Mouse (Mus musculus): ENCODE measurements at regions not wholly inside any gene's neighbourhood (a gene's known extent, or its start where the extent isn't known, plus 50 kb on each side); places are given as distances from the start of the nearest gene placed in this dataset.

- TF ChIP-seq ELF1 (IDR thresholded peaks at IDR 0.05; ENCODE audit: low read depth, low read length) (no peak), CHD2 (IDR thresholded peaks at IDR 0.05; ENCODE audit: low read length) (no peak), NRF1 (IDR thresholded peaks at IDR 0.05; ENCODE audit: low read depth, low read length) (no peak), MYC (IDR thresholded peaks at IDR 0.05; ENCODE audit: low read depth, low read length) (no peak), EP300 (IDR thresholded peaks at IDR 0.05; ENCODE audit: low read length) (no peak), RAD21 (IDR thresholded peaks at IDR 0.05; ENCODE audit: low read depth, low read length) (no peak), USF2 (conservative IDR thresholded peaks at IDR 0.05; ENCODE audit: low read depth, low read length) (no peak), RCOR1 (conservative IDR thresholded peaks at IDR 0.05; ENCODE audit: low read depth, low read length) (no peak), ZNF384 (IDR thresholded peaks at IDR 0.05; ENCODE audit: low read depth, low read length) (no peak), PAX5 (IDR thresholded peaks at IDR 0.05; ENCODE audit: low read length) (no peak), POLR2AphosphoS2 (IDR thresholded peaks at IDR 0.05; ENCODE audit: low read depth, low read length) (no peak), USF1 (IDR thresholded peaks at IDR 0.05; ENCODE audit: low read depth, low read length) (no peak), HCFC1 (IDR thresholded peaks at IDR 0.05; ENCODE audit: low read depth, low read length) (no peak)
Measured at GRCm38 (mm10) chr16:37459533-37459890, 74.8 kb upstream of the Stxbp5l start.

GRCm38 (mm10) chr16:37458592-37459532 is 74.1 kb upstream of the Stxbp5l start:
- no peaks in the 10 kb centered on the region for H3K36me3 ChIP-seq (replicated peaks in 1 of 2; ENCODE audit: control insufficient read depth in 1 of 2, insufficient read depth in 1 of 2, low read length in 1 of 2)
- H3K79me2 ChIP-seq (replicated peaks; ENCODE audit: control insufficient read depth, extremely low read depth, insufficient read depth, poor library complexity, severe bottlenecking), result no peaks in the 10 kb centered on the region
- dilution Hi-C loops (cut with MboI; ENCODE audit: extremely low pct_ligation_motif_present, extremely low pct_unique_long_range_greater_than_20kb, low sequenced_read_pairs) (no loop called here), in situ Hi-C loops (cut with MboI; ENCODE audit: low pct_ligation_motif_present, low pct_unique_long_range_greater_than_20kb, low sequenced_read_pairs) (no loop called here)
- H3K9me3 ChIP-seq (replicated peaks; ENCODE audit: low read length), result no peaks in the 10 kb centered on the region
- H3K27ac ChIP-seq (ENCODE audit: insufficient read depth, low read depth), result no peak overlapping the region
- no peak for DNase-seq (ENCODE audit: extremely low read depth)
- no peak overlapping the region for H3K4me2 ChIP-seq (ENCODE audit: insufficient read depth, low read depth, poor library complexity, severe bottlenecking)
- H3K9ac ChIP-seq (ENCODE audit: insufficient read depth, low read depth), result no peak overlapping the region
- peaks cover 1% of the 10 kb centered on the region for H3K27me3 ChIP-seq (replicated peaks)
- H3K4me3 ChIP-seq (replicated peaks in 1 of 3; ENCODE audit: low read depth in 2 of 3, low read length in 2 of 3, poor library complexity in 1 of 3), result no peak overlapping the region
- H3K4me1 ChIP-seq (ENCODE audit: control insufficient read depth in 1 of 2, insufficient read depth in 2 of 2), result no peaks in the 10 kb centered on the region
- TF ChIP-seq PAX5 (IDR thresholded peaks at IDR 0.05; ENCODE audit: low read length) (no peak), ZKSCAN1 (IDR thresholded peaks at IDR 0.05; ENCODE audit: borderline replicate concordance, low read depth, low read length) (no peak), KAT2A (IDR thresholded peaks at IDR 0.05; ENCODE audit: insufficient replicate concordance, low read length) (no peak), SIN3A (IDR thresholded peaks at IDR 0.05; ENCODE audit: low read length) (no peak), CTCF (conservative IDR thresholded peaks at IDR 0.05 in 1 of 2, IDR thresholded peaks at IDR 0.05 in 1 of 2; ENCODE audit: low read depth in 2 of 2, low read length in 2 of 2) (no peak), SMC3 (IDR thresholded peaks at IDR 0.05; ENCODE audit: low read depth, low read length) (no peak), MAFK (IDR thresholded peaks at IDR 0.05; ENCODE audit: insufficient replicate concordance, low read length) (no peak), CHD2 (IDR thresholded peaks at IDR 0.05; ENCODE audit: low read length) (no peak), NRF1 (IDR thresholded peaks at IDR 0.05; ENCODE audit: low read depth, low read length) (no peak), ELF1 (IDR thresholded peaks at IDR 0.05; ENCODE audit: low read depth, low read length) (no peak), MAZ (IDR thresholded peaks at IDR 0.05; ENCODE audit: low read depth, low read length) (no peak), GABPA (IDR thresholded peaks at IDR 0.05; ENCODE audit: insufficient replicate concordance, low read depth, low read length) (no peak), TBP (conservative IDR thresholded peaks at IDR 0.05; ENCODE audit: low read depth, low read length) (no peak), MEF2A (IDR thresholded peaks at IDR 0.05; ENCODE audit: borderline replicate concordance, low read depth, low read length) (no peak), RAD21 (IDR thresholded peaks at IDR 0.05; ENCODE audit: low read depth, low read length) (no peak), ETS1 (conservative IDR thresholded peaks at IDR 0.05; ENCODE audit: low read depth, low read length) (no peak), USF1 (IDR thresholded peaks at IDR 0.05; ENCODE audit: low read depth, low read length) (no peak), MYC (IDR thresholded peaks at IDR 0.05; ENCODE audit: low read depth, low read length) (no peak), MXI1 (IDR thresholded peaks at IDR 0.05; ENCODE audit: low read depth, low read length) (no peak), CHD1 (IDR thresholded peaks at IDR 0.05; ENCODE audit: low read depth, low read length) (no peak)

More at GRCm38 (mm10) chr16:37459533-37459890, 74.8 kb upstream of the Stxbp5l start:
- Histone ChIP-seq H3K36me3 (replicated peaks in 1 of 2; ENCODE audit: control insufficient read depth in 1 of 2, insufficient read depth in 1 of 2, low read length in 1 of 2) (no peaks in the 10 kb centered on the region), H3K9ac (ENCODE audit: insufficient read depth, low read depth) (no peak overlapping the region), H3K4me1 (ENCODE audit: control insufficient read depth in 1 of 2, insufficient read depth in 2 of 2) (no peaks in the 10 kb centered on the region), H3K79me2 (replicated peaks; ENCODE audit: control insufficient read depth, extremely low read depth, insufficient read depth, poor library complexity, severe bottlenecking) (no peaks in the 10 kb centered on the region), H3K27me3 (replicated peaks) (peaks cover 1% of the 10 kb centered on the region), H3K4me3 (replicated peaks in 1 of 3; ENCODE audit: low read depth in 2 of 3, low read length in 2 of 3, poor library complexity in 1 of 3) (no peak overlapping the region), H3K27ac (ENCODE audit: insufficient read depth, low read depth) (no peak overlapping the region), H3K9me3 (replicated peaks; ENCODE audit: low read length) (no peaks in the 10 kb centered on the region), H3K4me2 (ENCODE audit: insufficient read depth, low read depth, poor library complexity, severe bottlenecking) (no peak overlapping the region)
- no peak for DNase-seq (ENCODE audit: extremely low read depth)
- dilution Hi-C loops (cut with MboI; ENCODE audit: extremely low pct_ligation_motif_present, extremely low pct_unique_long_range_greater_than_20kb, low sequenced_read_pairs), result no loop called here
- in situ Hi-C loops (cut with MboI; ENCODE audit: low pct_ligation_motif_present, low pct_unique_long_range_greater_than_20kb, low sequenced_read_pairs), result no loop called here

Measured in CH12.LX (cell line).